Mouse (Mus musculus) liver, adult 2 months (tissue): ENCODE measurements around the gene Lyrm7. TPM values are rescaled to one million over a fixed set of nuclear protein-coding genes. Genes with fewer than 3 reads are reported as not detected.
"Not testable (repeated sequence)": the region's sequence is repeated elsewhere in the genome, so short reads cannot be mapped to it uniquely, and the experiment has no call there.

Experiments used
- DNase-seq: peaks from one replicate; pipeline ENCODE4 v3.0.0-alpha.2; 2011; ENCODE audit warnings: low read depth, low spot score; ENCODE audit errors: extremely low read depth
- H3K27ac ChIP-seq: fragments of 200-500 bp; replicated peaks from 2 replicates; pipeline ENCODE4 v1.5.1; 2012; ENCODE audit warnings: low read depth, mild to moderate bottlenecking, control low read depth, inconsistent platforms, low read length; ENCODE audit not compliant: insufficient read depth
- H3K27me3 ChIP-seq: fragments of 200-500 bp; 2 replicates; pipeline ENCODE4 v1.6.1; 2012; ENCODE audit warnings: mild to moderate bottlenecking, moderate library complexity, low read length, inconsistent platforms; ENCODE audit not compliant: control insufficient read depth, insufficient read depth
- H3K36me3 ChIP-seq: fragments of 200-500 bp; 2 replicates; pipeline ENCODE4 v1.6.1; 2012; ENCODE audit warnings: low read length, inconsistent platforms; ENCODE audit not compliant: control insufficient read depth, insufficient read depth
- H3K4me1 ChIP-seq: fragments of 200-500 bp; 2 replicates; pipeline ENCODE4 v1.6.1; 2011; ENCODE audit warnings: low read length; ENCODE audit not compliant: control insufficient read depth, insufficient read depth
- H3K4me3 ChIP-seq: fragments of 200-500 bp; 2 replicates; pipeline ENCODE4 v1.5.1; 2011; ENCODE audit warnings: low read depth, mild to moderate bottlenecking, control low read depth, low read length, moderate library complexity; ENCODE audit not compliant: insufficient read depth
- H3K79me2 ChIP-seq: fragments of 200-500 bp; 2 replicates; pipeline ENCODE4 v1.6.1; 2012; ENCODE audit warnings: inconsistent platforms, mild to moderate bottlenecking, low read length, moderate library complexity; ENCODE audit not compliant: control insufficient read depth, insufficient read depth
- H3K9ac ChIP-seq: fragments of 200-500 bp; 2 replicates; pipeline ENCODE4 v1.6.1; 2012; ENCODE audit warnings: low read depth, mild to moderate bottlenecking, control low read depth, inconsistent platforms, low read length
- CTCF ChIP-seq: fragments of 200-500 bp; IDR thresholded peaks from 2 replicates; pipeline ENCODE4 v1.5.1; 2011; ENCODE audit warnings: low read depth, low read length, control low read depth
- POLR2A ChIP-seq: fragments of 200-500 bp; IDR thresholded peaks from 2 replicates; pipeline ENCODE4 v1.6.1; 2011; ENCODE audit warnings: low read length, control low read depth; ENCODE audit not compliant: insufficient read depth; ENCODE audit errors: extremely low read depth
- WGBS: fragments of 180-500 bp; shearing (Covaris S2); methylation state at CpG from one replicate; pipeline ENCODE4 v1.1.7; 2018; 5-methylcytosine and 5-hydroxymethylcytosine counted together
- polyA plus RNA-seq: library from polyadenylated mRNA; depleted of rRNA; stranded (reverse); fragments of >200 nt; gene quantifications from 2 replicates; pipeline ENCODE4 v1.2.3, GENCODE M21; 2012
- total RNA-seq: library from RNA; depleted of rRNA; stranded (reverse); fragments of >200 nt; gene quantifications from 2 replicates; pipeline ENCODE4 v1.2.3, GENCODE M21; 2014

Lyrm7 gene
- total and polyA plus RNA-seq, 2 experiments = 1.2 to 1.8 TPM

DNA sequence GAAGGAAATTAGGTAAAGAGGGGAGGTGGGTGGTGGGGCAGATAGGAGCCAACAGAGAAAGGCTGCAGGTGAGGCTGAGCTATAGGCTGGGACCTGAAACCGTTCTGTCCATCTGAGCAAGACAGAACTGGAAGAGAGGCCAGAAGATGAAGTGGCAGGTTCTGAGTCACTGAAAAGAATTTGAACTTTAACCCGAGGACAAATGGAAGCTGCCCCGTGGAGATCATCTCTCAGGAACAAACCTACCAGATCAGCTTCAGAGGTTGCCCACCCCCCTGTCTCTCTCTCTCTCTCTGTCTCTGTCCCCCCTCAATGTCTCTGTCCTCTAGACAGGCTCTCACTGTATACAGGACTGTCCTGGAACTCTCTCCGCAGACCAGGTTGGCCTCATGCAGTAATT is 38.9 kb upstream of the Lyrm7 start:
- 67% methylated on average over 4 of the region's 4 CpGs for WGBS
- no peak for TF ChIP-seq POLR2A
- no peak for TF ChIP-seq CTCF
- no peak overlapping the region for H3K27ac ChIP-seq

GRCm38 (mm10) chr11:54897470-54897869 is 36.8 kb upstream of the Lyrm7 start:
- DNase-seq = no peak

More for the DNA sequence above, 38.9 kb upstream of the Lyrm7 start:
- no peak for DNase-seq
- no peak overlapping the region for H3K9ac ChIP-seq
- peaks cover 5% of the 10 kb centered on the region; the same call in 1 of the 2 replicates for H3K27me3 ChIP-seq
- H3K36me3 ChIP-seq = no peaks in the 10 kb centered on the region
- no peaks in the 10 kb centered on the region for H3K79me2 ChIP-seq
- H3K4me3 ChIP-seq = no peak overlapping the region
- H3K4me1 ChIP-seq = no peaks in the 10 kb centered on the region

GRCm38 (mm10) chr11:54896646-54897045 is 35.9 kb upstream of the Lyrm7 start:
- H3K4me3 ChIP-seq, H3K9ac ChIP-seq, H3K79me2 ChIP-seq, H3K36me3 ChIP-seq, H3K27ac ChIP-seq, H3K4me1 ChIP-seq, DNase-seq, H3K27me3 ChIP-seq: not testable (repeated sequence)
- WGBS = 50% methylated on average over 3 of the region's 3 CpGs

More at GRCm38 (mm10) chr11:54897470-54897869, 36.8 kb upstream of the Lyrm7 start:
- Histone ChIP-seq H3K9ac (no peak overlapping the region), H3K4me1 (no peaks in the 10 kb centered on the region), H3K27ac (no peak overlapping the region), H3K79me2 (no peaks in the 10 kb centered on the region), H3K27me3 (peaks cover 3% of the 10 kb centered on the region; the same call in 1 of the 2 replicates), H3K4me3 (no peak overlapping the region), H3K36me3 (no peaks in the 10 kb centered on the region)
- 88% methylated on average over 5 of the region's 5 CpGs for WGBS
- TF ChIP-seq CTCF = no peak
- TF ChIP-seq POLR2A = no peak

GRCm38 (mm10) chr11:54894589-54894988 is 33.9 kb upstream of the Lyrm7 start:
- Histone ChIP-seq H3K4me3 (no peak overlapping the region), H3K36me3 (no peaks in the 10 kb centered on the region), H3K79me2 (no peaks in the 10 kb centered on the region), H3K27me3 (peaks cover 3% of the 10 kb centered on the region; the same call in 1 of the 2 replicates), H3K27ac (no peak overlapping the region), H3K9ac (no peak overlapping the region), H3K4me1 (no peaks in the 10 kb centered on the region)
- 85% methylated on average over 9 of the region's 9 CpGs for WGBS
- TF ChIP-seq CTCF (no peak), POLR2A (no peak)
- DNase-seq = no peak

DNA sequence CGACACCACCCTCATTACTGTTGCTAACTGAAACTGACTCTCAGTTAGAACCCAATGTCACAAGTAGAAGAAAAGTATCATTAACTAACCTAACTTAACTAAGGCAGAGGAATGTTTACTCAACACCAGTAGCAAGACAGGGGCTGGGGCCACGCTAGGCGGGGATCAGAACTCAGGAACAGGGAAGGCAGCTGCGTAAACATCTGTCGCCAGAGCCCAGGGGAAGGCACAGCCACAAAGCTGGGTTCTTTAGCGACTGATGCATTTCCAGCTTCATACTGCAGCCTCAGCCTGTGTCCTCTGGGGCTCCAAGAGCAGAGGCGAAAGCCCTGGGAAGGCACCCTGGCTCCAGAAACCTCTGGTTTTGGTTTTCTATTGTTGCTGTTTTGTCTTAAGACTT is 31.4 kb upstream of the Lyrm7 start:
- 75% methylated on average over 7 of the region's 7 CpGs for WGBS
- no peak overlapping the region for H3K9ac ChIP-seq
- no peak overlapping the region for H3K4me3 ChIP-seq
- no peaks in the 10 kb centered on the region for H3K4me1 ChIP-seq
- H3K79me2 ChIP-seq = no peaks in the 10 kb centered on the region
- no peaks in the 10 kb centered on the region for H3K36me3 ChIP-seq
- DNase-seq = no peak
- no peaks in the 10 kb centered on the region for H3K27me3 ChIP-seq
- H3K27ac ChIP-seq = no peak overlapping the region
- TF ChIP-seq CTCF (no peak), POLR2A (no peak)

DNA sequence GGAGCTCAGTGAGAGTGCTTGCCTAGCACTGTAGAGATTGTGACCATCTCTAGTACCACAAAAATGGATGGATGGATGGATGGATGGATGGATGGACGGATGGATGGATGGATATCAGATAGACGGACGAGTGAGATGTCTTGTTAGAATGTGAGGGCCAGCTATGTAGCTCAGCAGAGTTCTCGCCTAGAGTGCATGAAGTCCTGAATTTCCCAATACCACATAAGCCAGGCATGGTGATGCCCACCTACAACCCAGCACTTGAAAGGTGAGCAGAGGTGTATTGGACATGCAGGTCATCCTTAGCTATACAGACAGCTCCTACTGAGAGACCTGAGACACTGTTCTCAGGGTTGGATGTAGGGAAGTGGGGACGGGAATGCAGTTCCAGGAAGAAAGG is 30.6 kb upstream of the Lyrm7 start:
- TF ChIP-seq POLR2A = no peak
- no peak for TF ChIP-seq CTCF
- Histone ChIP-seq H3K36me3 (no peaks in the 10 kb centered on the region), H3K4me1 (no peaks in the 10 kb centered on the region), H3K4me3 (no peak overlapping the region), H3K9ac (no peak overlapping the region), H3K27ac (no peak overlapping the region), H3K79me2 (no peaks in the 10 kb centered on the region), H3K27me3 (no peaks in the 10 kb centered on the region)
- WGBS = 90% methylated on average over 5 of the region's 5 CpGs
- DNase-seq = no peak
